Mouse (Mus musculus): ENCODE measurements at regions not wholly inside any gene's neighbourhood (a gene's known extent, or its start where the extent isn't known, plus 50 kb on each side); places are given as distances from the start of the nearest gene placed in this dataset.

DNA sequence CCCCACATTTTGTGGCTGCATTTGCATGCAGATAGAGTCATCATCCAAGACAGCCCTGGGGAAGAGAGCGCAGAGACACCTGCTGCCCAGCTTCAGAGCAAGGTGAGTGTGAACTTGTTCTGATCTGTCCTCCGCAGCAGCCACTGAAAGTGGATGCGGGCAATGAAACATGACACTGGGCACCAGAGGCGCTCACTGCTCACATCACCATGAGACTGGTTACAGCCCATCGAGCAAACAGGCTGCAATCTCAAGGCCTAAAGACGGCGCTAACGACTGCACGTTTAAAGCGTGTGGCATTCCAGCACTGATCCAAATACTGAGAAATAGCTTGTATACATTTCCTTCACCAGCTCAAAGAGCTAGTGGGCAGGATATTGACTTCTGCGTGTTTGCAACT lies 65.8 kb downstream of the Barhl2 start:
- DNase-seq (ENCODE audit: low read depth), result peak; percentile 7
- no peak for TF ChIP-seq POLR2A (IDR thresholded peaks at IDR 0.05; ENCODE audit: borderline replicate concordance, extremely low read depth, insufficient read depth, insufficient read length, poor library complexity, severe bottlenecking)
- no peak for TF ChIP-seq CTCF (IDR thresholded peaks at IDR 0.05; ENCODE audit: borderline replicate concordance, extremely low read depth, insufficient read depth, insufficient read length)

DNA sequence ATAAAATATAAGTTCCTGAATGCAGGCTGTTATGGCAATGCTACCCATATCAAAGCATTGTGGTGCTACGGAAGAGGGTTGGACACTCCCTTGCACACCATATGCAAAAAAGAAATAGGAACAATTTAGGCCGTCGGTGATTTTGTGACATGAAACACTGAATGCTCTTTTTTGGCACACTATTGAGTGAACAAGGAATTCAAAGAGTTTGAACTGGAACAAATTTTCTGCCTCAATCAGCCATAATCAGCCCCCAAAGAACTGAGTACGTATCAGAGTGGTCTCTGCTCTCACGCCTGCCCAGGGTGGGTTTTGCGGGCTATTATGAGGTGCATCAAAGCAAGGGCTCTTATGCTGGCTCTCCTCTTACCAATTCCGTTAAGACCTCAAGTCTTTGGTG lies 71.3 kb downstream of the Barhl2 start:
- TF ChIP-seq CTCF (IDR thresholded peaks at IDR 0.05; ENCODE audit: borderline replicate concordance, extremely low read depth, insufficient read depth, insufficient read length), result no peak
- no peak for TF ChIP-seq POLR2A (IDR thresholded peaks at IDR 0.05; ENCODE audit: borderline replicate concordance, extremely low read depth, insufficient read depth, insufficient read length, poor library complexity, severe bottlenecking)
- DNase-seq (ENCODE audit: low read depth), result peak; percentile 57

DNA sequence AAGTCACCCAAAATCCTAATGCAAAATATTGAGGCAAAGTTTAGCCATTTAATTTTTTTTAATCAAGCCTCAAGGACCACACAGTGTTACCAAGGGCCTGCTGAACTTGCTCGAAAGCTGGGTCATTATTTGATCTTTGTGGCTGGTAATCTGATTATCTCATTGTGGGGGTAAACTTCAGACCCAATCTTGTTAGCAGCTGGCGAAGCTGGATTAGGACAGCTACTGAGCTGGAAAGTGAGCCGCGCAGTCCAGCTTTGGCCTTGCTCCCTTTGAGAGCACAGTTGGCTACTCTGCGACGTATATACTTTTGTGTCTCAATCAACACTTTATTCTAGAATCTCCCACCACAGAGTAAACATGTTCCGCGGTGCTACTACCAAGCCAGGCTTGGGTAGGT lies 72.1 kb downstream of the Barhl2 start:
- no peak for TF ChIP-seq CTCF (IDR thresholded peaks at IDR 0.05; ENCODE audit: borderline replicate concordance, extremely low read depth, insufficient read depth, insufficient read length)
- no peak for TF ChIP-seq POLR2A (IDR thresholded peaks at IDR 0.05; ENCODE audit: borderline replicate concordance, extremely low read depth, insufficient read depth, insufficient read length, poor library complexity, severe bottlenecking)
- DNase-seq (ENCODE audit: low read depth), result peak; percentile 68

DNA sequence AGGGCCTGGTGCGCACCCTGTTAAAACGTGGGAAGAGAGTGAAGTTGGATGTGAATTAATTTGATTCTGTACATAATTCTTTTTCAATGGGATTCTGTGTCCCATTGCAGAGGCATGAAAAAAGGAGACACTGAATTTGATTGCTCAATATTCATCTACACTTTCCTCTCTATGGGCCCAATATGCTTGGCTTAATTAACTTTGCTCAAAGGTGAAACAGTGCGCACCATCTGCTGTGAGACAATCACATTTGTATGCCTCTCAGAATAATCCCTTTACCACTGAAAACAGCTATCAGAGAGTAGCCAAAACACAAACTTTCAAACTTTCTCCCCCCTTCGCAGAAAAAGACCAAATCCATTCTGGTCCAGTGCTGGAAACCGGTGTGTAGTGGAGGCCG lies 72.7 kb downstream of the Barhl2 start:
- peak; percentile 79 for DNase-seq (ENCODE audit: low read depth)
- TF ChIP-seq POLR2A (IDR thresholded peaks at IDR 0.05; ENCODE audit: borderline replicate concordance, extremely low read depth, insufficient read depth, insufficient read length, poor library complexity, severe bottlenecking) (no peak), CTCF (IDR thresholded peaks at IDR 0.05; ENCODE audit: borderline replicate concordance, extremely low read depth, insufficient read depth, insufficient read length) (no peak)

DNA sequence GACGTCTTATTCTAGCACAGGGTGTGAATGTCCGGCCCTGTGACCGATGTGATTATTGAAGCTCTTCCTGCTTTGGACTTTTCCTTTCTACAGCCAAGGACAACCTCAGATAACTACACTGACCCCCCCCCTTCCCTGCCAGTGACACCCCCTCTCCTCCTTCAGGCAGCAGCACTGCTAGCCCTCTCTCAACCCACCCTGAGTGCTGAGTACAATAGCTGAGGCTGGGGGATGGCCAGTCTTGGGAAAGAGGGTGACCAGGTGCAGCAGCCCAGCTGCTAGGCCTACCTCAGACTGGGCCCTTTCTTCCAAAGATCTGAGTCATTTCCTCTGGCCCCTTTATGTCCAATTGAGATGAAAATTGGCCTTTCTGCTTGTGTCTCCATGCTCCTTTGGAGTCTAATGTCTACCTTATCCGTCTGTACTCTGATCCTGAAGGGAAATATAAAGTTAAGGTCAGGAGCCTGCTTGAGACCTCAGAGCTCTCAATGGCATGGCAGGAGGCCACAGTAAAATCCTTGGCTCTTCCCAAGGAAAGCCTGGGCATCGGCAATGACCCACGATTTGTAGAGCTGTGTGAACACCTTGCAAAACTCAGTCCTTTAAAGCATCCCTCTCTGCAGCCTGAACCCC lies 73.7 kb downstream of the Barhl2 start:
- DNase-seq (ENCODE audit: low read depth), result no peak
- no peak for TF ChIP-seq POLR2A (IDR thresholded peaks at IDR 0.05; ENCODE audit: borderline replicate concordance, extremely low read depth, insufficient read depth, insufficient read length, poor library complexity, severe bottlenecking)

DNA sequence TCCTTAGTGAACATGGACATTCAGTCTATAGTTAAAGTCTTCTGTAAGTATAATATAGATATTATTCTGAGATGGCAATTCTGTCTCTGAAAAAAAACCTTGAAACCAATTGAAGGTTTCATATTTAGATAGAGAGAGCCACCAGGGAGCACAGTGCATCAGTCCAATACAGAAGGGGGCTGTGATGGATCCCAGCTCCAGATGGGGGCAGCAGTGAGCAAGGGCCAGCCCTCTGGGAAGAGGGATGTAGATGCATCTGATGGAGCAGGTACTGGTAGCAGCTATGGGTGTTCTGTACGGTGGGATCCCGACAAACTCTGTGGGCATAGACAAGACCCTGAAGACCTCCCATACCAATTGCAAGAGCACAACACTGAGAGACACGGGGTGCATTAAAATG lies 76.0 kb downstream of the Barhl2 start:
- no peak for DNase-seq (ENCODE audit: low read depth)
- TF ChIP-seq POLR2A (IDR thresholded peaks at IDR 0.05; ENCODE audit: borderline replicate concordance, extremely low read depth, insufficient read depth, insufficient read length, poor library complexity, severe bottlenecking), result no peak
- peak; percentile 57; the same call in 1 of the 2 replicates for TF ChIP-seq CTCF (IDR thresholded peaks at IDR 0.05; ENCODE audit: borderline replicate concordance, extremely low read depth, insufficient read depth, insufficient read length)

DNA sequence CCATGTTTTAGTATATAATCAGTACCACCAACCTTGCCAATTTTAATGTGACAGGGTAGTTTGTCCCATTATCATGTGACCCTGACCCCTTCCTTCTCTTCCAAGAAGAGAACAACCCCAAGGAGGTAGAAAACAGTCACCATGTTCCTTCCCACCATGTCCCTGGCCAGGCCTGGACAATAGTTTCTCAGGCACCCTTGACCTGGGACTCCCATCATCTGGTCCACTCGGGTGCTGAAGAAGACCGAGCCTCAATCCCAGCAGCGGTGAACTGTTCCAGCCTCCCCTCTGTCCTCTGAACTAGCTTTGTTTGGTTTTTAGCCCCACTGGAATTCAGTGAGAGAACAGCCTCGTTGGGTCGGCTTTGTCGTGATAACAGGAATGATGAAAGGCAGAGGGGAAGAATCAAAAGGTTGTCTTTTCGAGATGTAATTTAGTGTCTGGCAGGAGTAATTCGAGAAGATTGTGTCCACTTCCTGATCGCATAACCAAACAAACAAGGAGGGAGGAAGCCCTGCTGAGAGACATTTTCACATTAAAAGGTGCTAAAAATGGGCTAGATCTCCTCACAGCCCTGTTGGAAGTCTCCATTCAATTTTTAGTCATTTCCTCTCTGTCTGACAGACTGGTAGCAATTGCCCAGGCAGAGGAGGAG lies 77.2 kb downstream of the Barhl2 start:
- no peak for DNase-seq (ENCODE audit: low read depth)
- TF ChIP-seq POLR2A (IDR thresholded peaks at IDR 0.05; ENCODE audit: borderline replicate concordance, extremely low read depth, insufficient read depth, insufficient read length, poor library complexity, severe bottlenecking) (no peak), CTCF (IDR thresholded peaks at IDR 0.05; ENCODE audit: borderline replicate concordance, extremely low read depth, insufficient read depth, insufficient read length) (no peak)

DNA sequence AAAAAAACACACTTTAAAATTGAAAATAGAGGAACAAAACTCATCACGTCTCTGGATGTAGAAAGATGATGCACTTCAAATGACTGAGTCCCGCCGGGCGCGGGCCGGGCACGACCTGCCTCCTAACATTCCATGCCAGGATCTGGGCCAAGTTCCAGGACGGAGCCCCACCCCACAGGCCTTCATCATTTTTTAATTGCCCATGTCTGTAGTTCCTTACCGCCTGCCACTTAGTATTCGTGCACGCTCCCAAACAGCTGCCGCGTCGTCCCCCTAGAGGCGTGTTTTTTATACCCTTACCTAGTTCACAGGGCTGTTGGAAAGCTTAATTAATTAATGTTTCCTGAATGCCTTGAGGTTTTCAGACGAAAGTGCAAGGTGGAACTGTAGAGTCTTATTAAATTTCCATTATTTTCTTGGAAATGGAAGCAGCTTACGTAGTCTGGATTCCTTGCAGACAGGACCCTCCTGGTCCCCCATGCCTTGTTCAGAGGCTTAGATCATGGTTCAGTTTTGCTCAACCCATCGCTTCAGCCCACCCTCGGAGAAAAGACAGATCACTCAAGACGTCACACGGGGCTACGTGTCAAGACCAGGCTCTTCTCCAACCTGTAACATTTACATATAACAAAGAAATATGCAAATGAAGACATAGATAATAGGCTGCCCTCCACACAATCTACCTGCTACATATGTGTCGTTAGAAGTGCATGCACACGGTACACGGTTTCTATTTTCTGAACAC lies 81.0 kb downstream of the Barhl2 start:
- DNase-seq (ENCODE audit: low read depth), result peak; percentile 80
- peak; percentile 40; the same call in 1 of the 2 replicates for TF ChIP-seq CTCF (IDR thresholded peaks at IDR 0.05; ENCODE audit: borderline replicate concordance, extremely low read depth, insufficient read depth, insufficient read length)
- no peak for TF ChIP-seq POLR2A (IDR thresholded peaks at IDR 0.05; ENCODE audit: borderline replicate concordance, extremely low read depth, insufficient read depth, insufficient read length, poor library complexity, severe bottlenecking)

DNA sequence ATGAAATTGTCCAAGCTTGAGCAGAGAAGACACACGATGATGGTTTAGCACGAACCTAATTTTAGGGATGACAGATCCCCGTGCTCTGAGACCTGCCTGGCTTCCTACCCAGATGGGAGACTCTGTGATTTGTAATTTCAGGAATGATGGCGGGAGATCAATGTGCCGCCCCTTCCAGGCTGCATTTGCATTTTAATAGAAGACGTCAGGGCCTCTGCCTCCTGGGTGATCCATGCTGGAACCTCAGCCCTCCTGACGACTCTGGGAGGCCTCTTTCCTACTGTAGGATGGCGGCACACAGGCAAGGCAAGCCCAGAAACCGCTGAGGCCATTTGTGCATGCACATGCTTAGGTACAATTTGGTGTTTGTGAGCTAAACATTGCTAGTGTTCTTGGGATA lies 90.1 kb downstream of the Barhl2 start:
- TF ChIP-seq CTCF (IDR thresholded peaks at IDR 0.05; ENCODE audit: borderline replicate concordance, extremely low read depth, insufficient read depth, insufficient read length) (no peak), POLR2A (IDR thresholded peaks at IDR 0.05; ENCODE audit: borderline replicate concordance, extremely low read depth, insufficient read depth, insufficient read length, poor library complexity, severe bottlenecking) (no peak)
- peak; percentile 45 for DNase-seq (ENCODE audit: low read depth)

DNA sequence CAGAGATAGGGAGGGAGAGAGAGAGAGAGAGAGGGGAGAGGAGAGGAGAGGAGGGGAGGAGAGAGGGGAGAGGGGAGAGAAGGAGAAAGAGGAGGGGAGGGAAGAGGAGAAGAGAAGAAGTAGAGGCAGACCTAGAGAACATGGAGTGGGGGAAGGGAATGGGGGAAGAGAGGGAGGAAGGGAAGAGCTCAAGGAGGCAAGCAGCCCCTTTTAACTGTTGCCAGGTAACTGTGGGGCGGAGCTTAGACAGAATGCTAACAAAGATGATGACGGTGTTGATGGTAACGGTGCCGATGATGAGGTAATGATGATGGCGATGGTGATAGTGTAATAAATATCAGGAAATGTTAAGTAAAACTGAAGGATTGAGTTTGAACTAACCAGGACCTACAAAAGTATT lies 90.7 kb downstream of the Barhl2 start:
- DNase-seq (ENCODE audit: low read depth), result no peak
- TF ChIP-seq CTCF (IDR thresholded peaks at IDR 0.05; ENCODE audit: borderline replicate concordance, extremely low read depth, insufficient read depth, insufficient read length) (no peak), POLR2A (IDR thresholded peaks at IDR 0.05; ENCODE audit: borderline replicate concordance, extremely low read depth, insufficient read depth, insufficient read length, poor library complexity, severe bottlenecking) (no peak)

DNA sequence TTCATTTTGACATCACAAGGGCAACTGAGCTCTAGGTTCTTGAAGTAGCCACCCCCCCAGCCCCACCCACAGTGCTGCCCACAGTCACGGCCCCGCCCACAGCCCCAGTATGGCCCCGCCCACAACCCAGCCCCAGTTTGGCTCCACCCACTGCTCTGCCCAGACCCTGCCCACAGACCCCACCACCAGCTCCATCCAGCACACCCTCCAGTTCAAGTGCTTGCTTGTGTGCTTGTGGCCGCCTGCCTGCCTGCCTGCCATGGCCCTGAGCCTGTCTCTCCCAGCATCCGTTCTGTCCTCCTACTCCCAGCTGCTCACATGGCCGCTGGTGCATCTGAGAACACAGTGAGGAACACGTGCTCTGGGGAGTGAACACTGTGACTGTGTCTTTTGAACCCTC lies 92.0 kb downstream of the Barhl2 start:
- DNase-seq (ENCODE audit: low read depth), result no peak
- TF ChIP-seq POLR2A (IDR thresholded peaks at IDR 0.05; ENCODE audit: borderline replicate concordance, extremely low read depth, insufficient read depth, insufficient read length, poor library complexity, severe bottlenecking) (no peak), CTCF (IDR thresholded peaks at IDR 0.05; ENCODE audit: borderline replicate concordance, extremely low read depth, insufficient read depth, insufficient read length) (no peak)
